Mouse (Mus musculus) mature B cell (primary cell): ENCODE data around the gene Por.

Source experiments
- in situ Hi-C: fragments of 300-500 bp; cut with MboI; formaldehyde crosslinking; loops from 2 replicates; pipeline ENCODE4 v1.14.3; 2019

The Por gene

GRCm38 (mm10) chr5:135772519-135772918 lies 102.7 kb downstream of the Por start:
- in situ Hi-C loops = loop anchor here (10.0 kb wide), 1 partner anchor 138 kb away; the partner anchor contains the start of gene Rhbdd2

- in situ Hi-C loops = loop anchor here (10.0 kb wide), 1 partner anchor 142 kb away; the partner anchor contains the start of gene Rhbdd2
Observed at GRCm38 (mm10) chr5:135776546-135776945, 106.7 kb downstream of the Por start.

- in situ Hi-C loops = loop anchor here (10.0 kb wide), 1 partner anchor 143 kb away; the partner anchor contains the start of gene Rhbdd2
Observed at GRCm38 (mm10) chr5:135777796-135778470, 108.1 kb downstream of the Por start, which contains the start of gene Styxl1. Styxl1 (minus strand) TSS chr5:135778385.

DNA sequence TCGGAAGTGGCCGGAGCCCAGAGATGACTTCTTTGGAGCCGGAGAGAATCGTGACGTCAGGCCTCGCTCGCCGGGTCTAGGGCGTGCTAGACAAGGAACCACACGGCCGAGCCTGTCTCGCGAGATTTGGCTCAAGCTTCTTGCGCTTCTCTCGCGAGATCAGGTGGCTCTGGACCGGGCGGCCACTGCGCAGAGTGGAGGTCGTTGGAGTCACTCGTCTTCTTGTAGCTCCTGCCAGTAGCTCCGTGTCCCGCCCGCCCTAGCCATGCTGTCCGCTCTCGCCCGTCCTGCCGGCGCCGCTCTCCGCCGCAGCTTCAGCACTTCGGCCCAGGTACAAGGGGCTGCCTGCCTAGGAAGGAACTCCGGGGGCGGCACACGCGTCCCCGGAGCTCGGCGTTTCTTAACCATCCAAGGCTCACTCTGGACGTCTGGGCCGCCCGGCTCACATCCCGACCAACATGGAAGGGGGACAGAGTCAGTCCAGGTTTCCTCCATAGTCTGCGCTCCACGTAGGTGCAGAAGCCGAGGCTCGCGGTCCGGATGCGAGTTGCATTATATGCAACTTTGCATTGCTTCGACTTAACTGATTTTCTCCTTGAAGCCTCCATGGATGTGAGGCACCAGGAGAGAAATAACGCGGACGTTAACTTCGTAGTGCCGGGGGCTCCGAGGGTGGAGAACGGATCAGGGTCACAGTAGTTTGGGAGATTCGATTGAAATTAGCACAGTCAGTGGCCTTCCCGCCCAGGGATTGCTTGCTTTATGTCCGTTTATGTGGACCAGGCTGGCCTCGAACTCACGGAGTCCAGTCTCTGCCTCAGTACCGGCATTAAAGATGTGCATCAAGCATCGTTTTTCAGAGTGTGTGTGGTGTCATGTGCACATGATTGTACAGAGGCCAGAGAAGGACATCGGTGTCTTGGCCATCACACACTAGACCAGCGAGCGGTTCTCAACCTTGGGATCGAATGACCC lies 108.9 kb downstream of the Por start, which contains the start of gene Mdh2:
Gene Mdh2 (plus strand): TSS at position 10 of the 975 bp plus-strand sequence.
- in situ Hi-C loops = loop anchor here (10.0 kb wide), 1 partner anchor 144 kb away; the partner anchor contains the start of gene Rhbdd2

DNA sequence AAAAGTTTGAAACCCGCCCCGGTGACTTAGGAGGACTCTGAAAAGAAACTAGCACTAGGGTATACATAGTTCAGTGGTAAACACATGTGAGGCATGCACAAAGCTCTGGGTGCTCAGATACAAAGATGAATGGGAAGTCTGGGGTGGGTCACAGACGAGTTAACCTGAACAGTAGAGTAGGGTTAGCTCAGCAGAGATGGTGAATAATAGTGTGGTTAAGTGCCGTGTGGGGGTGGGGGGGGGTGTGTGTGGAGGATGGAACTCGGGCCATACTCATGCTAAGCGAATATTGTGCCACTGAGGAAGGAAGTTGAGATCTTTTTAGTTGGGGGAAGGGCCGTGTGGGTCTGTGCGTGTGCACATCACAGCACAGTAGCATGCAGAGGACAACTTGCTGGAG lies 110.5 kb downstream of the Por start:
- in situ Hi-C loops = no loop called here

GRCm38 (mm10) chr5:135782901-135783300 lies 113.1 kb downstream of the Por start:
- in situ Hi-C loops = no loop called here
